Mouse (Mus musculus): Measurements from ENCODE around the gene Trim71. TPM values are rescaled to one million over a fixed set of nuclear protein-coding genes. Genes with fewer than 3 reads are reported as not detected.
A peak's percentile ranks its signal among the peaks of the same experiment; 100 is the strongest.

The Trim71 gene
- polyA plus RNA-seq, 1 experiment from 2014 or later: 0.46 TPM

DNA sequence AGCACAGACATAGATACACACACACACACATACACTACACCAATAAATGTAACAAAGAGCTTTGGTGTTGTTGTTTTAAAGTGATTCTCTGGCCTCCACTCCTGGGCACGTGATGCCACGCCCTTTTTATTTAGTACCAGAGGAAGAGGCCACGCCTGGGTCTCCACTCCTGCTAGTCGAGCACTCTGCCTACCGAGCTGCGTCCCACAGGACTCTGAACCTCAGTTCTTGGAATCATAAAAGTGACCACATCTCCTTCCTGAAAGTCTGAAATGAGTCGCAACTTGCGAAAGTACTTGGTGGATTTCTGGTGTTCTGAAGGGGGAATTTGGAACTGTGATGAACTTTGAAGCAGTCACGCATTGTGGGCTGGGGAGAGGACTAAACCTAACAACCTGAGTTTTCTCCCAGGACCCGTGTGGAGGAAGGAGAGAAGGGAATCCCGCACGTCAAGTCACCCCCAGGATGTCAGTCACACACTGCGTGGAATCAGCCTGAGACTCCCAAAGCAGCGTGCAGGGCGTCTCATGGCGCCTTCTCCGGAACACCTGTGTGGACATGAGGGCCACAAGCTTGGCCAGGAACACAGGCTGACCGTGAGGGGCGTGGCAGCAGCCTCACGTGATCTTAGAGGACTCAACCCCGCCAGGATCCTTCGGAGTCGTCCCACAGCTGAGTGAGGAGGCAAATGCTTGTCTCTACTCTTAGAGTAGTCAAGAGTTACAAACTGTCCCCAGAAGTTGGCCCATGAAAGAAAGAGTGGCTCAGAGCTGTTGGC is 76.5 kb downstream of the Trim71 start:
- no peak for TF ChIP-seq CTCF (IDR thresholded peaks at IDR 0.05; ENCODE audit: low read depth)
- Histone ChIP-seq H3K4me1 (replicated peaks; ENCODE audit: insufficient read depth, low read length) (no peaks in the 10 kb centered on the region), H3K27ac (no peak overlapping the region), H3K4me3 (replicated peaks; ENCODE audit: low read depth, low read length) (no peak overlapping the region), H3K27me3 (ENCODE audit: insufficient read depth, low read length) (no peaks in the 10 kb centered on the region), H3K36me3 (ENCODE audit: insufficient read depth, low read length) (no peaks in the 10 kb centered on the region), H3K9ac (ENCODE audit: low read depth, low read length) (no peak overlapping the region), H3K9me3 (replicated peaks; ENCODE audit: low read length) (no peaks in the 10 kb centered on the region), H3K4me2 (ENCODE audit: low read length) (no peak overlapping the region)
- 73% methylated on average over 23 of the region's 23 CpGs for WGBS
- DNase-seq (ENCODE audit: low spot score): peak; percentile 15
- ATAC-seq (replicated peaks; ENCODE audit: low FRiP score, low read depth): no peak; the same call in 1 of the 2 replicates

DNA sequence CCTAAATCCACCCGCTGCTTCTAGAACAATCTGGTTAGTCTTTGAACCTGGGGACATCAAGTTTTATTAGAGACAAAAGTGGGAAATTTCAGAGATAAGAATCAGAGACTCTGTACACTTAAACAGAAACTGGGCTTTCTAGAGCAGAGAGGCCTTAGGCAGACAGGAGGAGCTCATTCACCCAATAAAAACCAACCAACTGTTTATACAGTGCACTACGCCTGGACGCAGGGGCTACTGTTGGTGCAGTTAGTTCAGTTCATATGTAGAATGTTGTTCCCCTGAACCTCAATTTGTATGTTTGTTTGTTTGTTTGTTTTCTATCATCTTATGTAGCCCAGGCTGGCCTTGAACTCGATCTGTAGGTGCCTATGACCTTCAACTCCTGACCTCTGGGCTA is 77.4 kb downstream of the Trim71 start:
- TF ChIP-seq CTCF (IDR thresholded peaks at IDR 0.05; ENCODE audit: low read depth): no peak
- ATAC-seq (replicated peaks; ENCODE audit: low FRiP score, low read depth) (no peak), DNase-seq (ENCODE audit: low spot score) (no peak)
- Histone ChIP-seq H3K9ac (ENCODE audit: low read depth, low read length) (no peak overlapping the region), H3K36me3 (ENCODE audit: insufficient read depth, low read length) (no peaks in the 10 kb centered on the region), H3K4me3 (replicated peaks; ENCODE audit: low read depth, low read length) (no peak overlapping the region), H3K4me2 (ENCODE audit: low read length) (no peak overlapping the region), H3K27ac (no peak overlapping the region), H3K27me3 (ENCODE audit: insufficient read depth, low read length) (no peaks in the 10 kb centered on the region), H3K9me3 (replicated peaks; ENCODE audit: low read length) (no peaks in the 10 kb centered on the region), H3K4me1 (replicated peaks; ENCODE audit: insufficient read depth, low read length) (no peaks in the 10 kb centered on the region)
- whole genome bisulfite sequencing: 60% methylated on average over 4 of the region's 4 CpGs

DNA sequence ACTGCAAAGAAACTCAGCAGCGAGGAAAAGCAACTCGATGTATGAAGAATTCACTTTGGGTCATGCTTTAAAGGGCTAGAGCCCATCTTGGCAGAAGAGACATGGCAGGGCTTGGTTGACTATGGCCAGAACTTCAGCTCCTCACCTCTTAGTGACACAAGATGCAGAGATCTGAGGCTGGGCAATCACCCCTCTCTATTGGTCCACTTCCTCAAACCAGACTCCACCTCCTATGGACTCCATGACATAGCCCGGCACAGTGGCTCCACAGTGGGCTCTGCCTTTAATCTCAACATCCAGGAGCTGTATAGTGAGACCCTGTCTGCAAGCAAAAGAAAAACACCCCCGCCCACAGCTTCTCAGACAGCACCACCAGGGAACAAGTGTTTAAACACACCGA is 79.4 kb downstream of the Trim71 start:
- Histone ChIP-seq H3K27ac (no peak overlapping the region), H3K4me3 (replicated peaks; ENCODE audit: low read depth, low read length) (no peak overlapping the region), H3K36me3 (ENCODE audit: insufficient read depth, low read length) (no peaks in the 10 kb centered on the region), H3K9me3 (replicated peaks; ENCODE audit: low read length) (no peaks in the 10 kb centered on the region), H3K9ac (ENCODE audit: low read depth, low read length) (no peak overlapping the region), H3K4me2 (ENCODE audit: low read length) (no peak overlapping the region), H3K27me3 (ENCODE audit: insufficient read depth, low read length) (no peaks in the 10 kb centered on the region), H3K4me1 (replicated peaks; ENCODE audit: insufficient read depth, low read length) (no peaks in the 10 kb centered on the region)
- TF ChIP-seq CTCF (IDR thresholded peaks at IDR 0.05; ENCODE audit: low read depth): no peak
- 81% methylated on average over 5 of the region's 5 CpGs for WGBS
- no peak for DNase-seq (ENCODE audit: low spot score)
- no peak for ATAC-seq (replicated peaks; ENCODE audit: low FRiP score, low read depth)

DNA sequence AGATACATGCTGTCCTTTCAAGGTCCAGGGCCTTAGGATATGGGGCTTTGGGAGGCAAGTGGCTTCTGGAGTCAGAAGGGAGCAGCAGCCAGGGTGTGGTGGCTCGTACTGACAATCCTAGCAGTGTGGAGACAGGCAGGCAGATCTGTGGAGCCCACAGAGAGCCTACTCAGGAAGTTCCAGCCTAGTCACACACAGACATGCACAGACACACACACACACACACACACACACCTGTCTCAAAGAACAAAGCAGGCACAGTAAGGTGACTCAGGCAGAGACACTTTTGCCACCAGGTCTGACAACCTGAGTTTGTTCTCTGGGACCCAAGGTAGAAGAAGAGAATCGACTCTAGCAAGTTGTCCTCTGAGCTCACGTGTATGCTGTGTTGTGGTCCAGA is 83.2 kb downstream of the Trim71 start:
- TF ChIP-seq CTCF (IDR thresholded peaks at IDR 0.05; ENCODE audit: low read depth): no peak
- no peak for DNase-seq (ENCODE audit: low spot score)
- ATAC-seq (replicated peaks; ENCODE audit: low FRiP score, low read depth): no peak
- WGBS: 73% methylated on average over 3 of the region's 3 CpGs
- no peak overlapping the region for H3K27ac ChIP-seq
- no peaks in the 10 kb centered on the region for H3K4me1 ChIP-seq (replicated peaks; ENCODE audit: insufficient read depth, low read length)
- no peak overlapping the region for H3K4me2 ChIP-seq (ENCODE audit: low read length)
- no peaks in the 10 kb centered on the region for H3K27me3 ChIP-seq (ENCODE audit: insufficient read depth, low read length)
- H3K9me3 ChIP-seq (replicated peaks; ENCODE audit: low read length): no peaks in the 10 kb centered on the region
- H3K9ac ChIP-seq (ENCODE audit: low read depth, low read length): no peak overlapping the region
- H3K36me3 ChIP-seq (ENCODE audit: insufficient read depth, low read length): no peaks in the 10 kb centered on the region
- no peak overlapping the region for H3K4me3 ChIP-seq (replicated peaks; ENCODE audit: low read depth, low read length)

DNA sequence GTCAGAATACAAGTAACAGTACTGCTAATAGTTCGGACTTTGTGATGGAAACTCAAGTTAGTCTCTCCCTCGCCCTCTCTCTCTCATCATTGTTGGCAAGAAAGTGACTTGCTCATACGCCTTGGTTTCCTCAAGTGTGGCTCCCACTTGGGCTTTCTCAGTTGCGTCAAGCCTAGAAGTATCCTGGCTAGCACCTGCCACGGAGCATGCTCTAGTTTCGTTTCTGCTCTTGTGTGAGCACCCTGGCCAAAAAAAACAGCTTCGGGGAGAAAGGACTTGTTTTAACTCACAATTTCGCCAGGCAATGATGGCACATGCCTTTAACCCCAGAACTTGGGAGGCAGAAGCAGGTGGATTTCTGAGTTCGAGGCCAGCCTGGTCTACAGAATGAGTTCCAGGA is 87.2 kb downstream of the Trim71 start:
- H3K9me3 ChIP-seq (replicated peaks; ENCODE audit: low read length): no peaks in the 10 kb centered on the region
- DNase-seq (ENCODE audit: low spot score) (no peak), ATAC-seq (replicated peaks; ENCODE audit: low FRiP score, low read depth) (no peak)
- no peaks in the 10 kb centered on the region for H3K27me3 ChIP-seq (ENCODE audit: insufficient read depth, low read length)
- no peaks in the 10 kb centered on the region for H3K4me1 ChIP-seq (replicated peaks; ENCODE audit: insufficient read depth, low read length)
- 0 out of 2 replicates have a peak, but pooled peaks cover 2% of the 10 kb centered on the region for H3K36me3 ChIP-seq (ENCODE audit: insufficient read depth, low read length)
- no peak overlapping the region for H3K27ac ChIP-seq
- no peak overlapping the region for H3K4me3 ChIP-seq (replicated peaks; ENCODE audit: low read depth, low read length)
- no peak overlapping the region for H3K4me2 ChIP-seq (ENCODE audit: low read length)
- TF ChIP-seq CTCF (IDR thresholded peaks at IDR 0.05; ENCODE audit: low read depth): no peak
- 90% methylated on average over 9 of the region's 9 CpGs for WGBS
- no peak overlapping the region for H3K9ac ChIP-seq (ENCODE audit: low read depth, low read length)

DNA sequence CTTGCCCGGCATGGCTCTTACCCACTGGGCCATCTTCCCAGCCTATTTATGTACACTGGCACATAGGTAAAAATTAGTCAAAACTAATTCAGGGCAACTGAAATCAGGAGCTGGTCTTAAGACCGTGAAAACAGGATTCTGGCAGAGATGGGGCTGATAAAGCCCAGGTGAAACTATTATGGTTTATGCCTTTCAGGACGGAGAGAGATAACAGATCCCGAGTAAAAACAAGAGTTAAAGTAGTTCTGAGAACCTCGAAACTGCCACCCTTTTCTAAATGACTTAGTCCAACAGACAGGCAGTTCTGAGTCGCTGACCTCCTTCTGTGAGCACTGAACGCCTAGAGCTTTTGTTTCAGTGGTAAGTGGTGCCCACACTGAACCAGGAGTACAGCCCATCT is 92.3 kb downstream of the Trim71 start:
- Histone ChIP-seq H3K4me1 (replicated peaks; ENCODE audit: insufficient read depth, low read length) (no peaks in the 10 kb centered on the region), H3K9ac (ENCODE audit: low read depth, low read length) (no peak overlapping the region), H3K9me3 (replicated peaks; ENCODE audit: low read length) (no peaks in the 10 kb centered on the region), H3K27me3 (ENCODE audit: insufficient read depth, low read length) (no peaks in the 10 kb centered on the region), H3K36me3 (ENCODE audit: insufficient read depth, low read length) (0 out of 2 replicates have a peak, but pooled peaks cover 9% of the 10 kb centered on the region), H3K4me3 (replicated peaks; ENCODE audit: low read depth, low read length) (no peak overlapping the region), H3K27ac (no peak overlapping the region), H3K4me2 (ENCODE audit: low read length) (no peak overlapping the region)
- no peak for TF ChIP-seq CTCF (IDR thresholded peaks at IDR 0.05; ENCODE audit: low read depth)
- WGBS: 64% methylated on average over 7 of the region's 7 CpGs
- DNase-seq (ENCODE audit: low spot score) (no peak), ATAC-seq (replicated peaks; ENCODE audit: low FRiP score, low read depth) (no peak)

DNA sequence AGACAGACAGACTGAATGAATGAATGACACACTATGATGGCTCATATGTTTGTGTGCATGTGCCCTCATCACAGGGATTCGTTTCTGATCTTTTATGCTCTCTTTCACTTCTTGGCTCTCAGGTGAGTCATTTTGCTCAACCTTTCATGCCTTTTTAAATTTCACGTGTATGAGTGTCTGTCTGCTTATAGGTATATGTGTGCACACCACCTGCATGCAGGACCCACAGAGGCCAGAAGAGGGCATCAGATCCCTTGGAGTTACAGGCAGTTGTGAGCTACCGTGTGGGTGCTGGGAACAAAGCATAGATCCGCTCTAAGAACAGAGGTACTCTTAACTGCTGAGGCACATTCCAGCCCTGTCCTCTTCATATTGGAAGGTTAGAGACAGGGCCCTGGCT is 95.5 kb downstream of the Trim71 start:
- Histone ChIP-seq H3K27me3 (ENCODE audit: insufficient read depth, low read length) (no peaks in the 10 kb centered on the region), H3K4me3 (replicated peaks; ENCODE audit: low read depth, low read length) (no peak overlapping the region), H3K4me2 (ENCODE audit: low read length) (no peak overlapping the region), H3K9ac (ENCODE audit: low read depth, low read length) (no peak overlapping the region), H3K4me1 (replicated peaks; ENCODE audit: insufficient read depth, low read length) (no peaks in the 10 kb centered on the region), H3K36me3 (ENCODE audit: insufficient read depth, low read length) (peaks cover 23% of the 10 kb centered on the region), H3K27ac (no peak overlapping the region), H3K9me3 (replicated peaks; ENCODE audit: low read length) (no peaks in the 10 kb centered on the region)
- ATAC-seq (replicated peaks; ENCODE audit: low FRiP score, low read depth) (no peak), DNase-seq (ENCODE audit: low spot score) (no peak)
- WGBS: 97% methylated on average over 4 of the region's 4 CpGs
- TF ChIP-seq CTCF (IDR thresholded peaks at IDR 0.05; ENCODE audit: low read depth): no peak
